Mouse (Mus musculus): ENCODE measurements around the gene Dio1. TPM values are rescaled to one million over a fixed set of nuclear protein-coding genes. Genes with fewer than 3 reads are reported as not detected.
A peak's percentile ranks its signal among the peaks of the same experiment; 100 is the strongest.

Dio1 gene
- total RNA-seq (2014; rRNA removed) = not detected in 2 replicates
- polyA plus RNA-seq (2015; fragmentation: Nextera tagmentation; extraction: Ambion mirVana) = not detected in 2 replicates

- Histone ChIP-seq H3K9me3 (ENCODE audit: low read length) (no peaks in the 10 kb centered on the region), H3K4me2 (ENCODE audit: low read depth) (no peak within 1 kb of the TSS), H3K4me1 (ENCODE audit: insufficient read depth) (no peaks in the 10 kb centered on the region), H3K27me3 (ENCODE audit: insufficient read depth, low read length) (no peaks in the 10 kb centered on the region), H3K36me3 (ENCODE audit: insufficient read depth) (no peaks in the 10 kb centered on the region), H3K27ac (ENCODE audit: low read depth, low read length) (no peak within 1 kb of the TSS), H3K9ac (no peak within 1 kb of the TSS), H3K4me3 (ENCODE audit: low read depth, low read length) (no peak within 1 kb of the TSS)
- no peak for ATAC-seq
- DNase-seq = no peak
- no peak for TF ChIP-seq CTCF (IDR thresholded peaks at IDR 0.05; ENCODE audit: low read depth)
- 51% methylated on average over 6 of the region's 6 CpGs for WGBS
Measured at GRCm38 (mm10) chr4:107306966-107307365, at the start of gene Dio1. Gene Dio1, minus strand, starts transcription at chr4:107307169.

DNA sequence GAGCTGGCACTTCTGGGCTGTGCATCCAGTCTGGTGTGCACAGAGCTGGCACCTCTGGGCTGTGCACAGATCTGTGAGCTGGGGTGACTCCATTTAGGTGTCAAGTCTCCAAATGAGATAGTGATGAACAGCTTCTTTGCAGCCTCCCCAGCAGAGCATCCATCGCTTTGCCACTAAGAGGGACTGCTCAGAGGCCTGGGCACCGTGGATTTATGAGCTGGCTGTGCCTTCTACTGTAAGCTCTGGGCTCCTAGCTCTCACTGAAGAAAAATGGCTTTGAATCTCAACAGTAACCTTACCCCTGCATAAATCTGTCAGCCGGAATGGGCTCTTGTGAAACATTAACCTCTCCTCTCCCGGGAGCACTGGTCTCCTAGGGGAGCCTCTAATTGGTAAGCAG, 47.6 kb upstream of the Dio1 start:
- Histone ChIP-seq H3K27me3 (ENCODE audit: insufficient read depth, low read length) (no peaks in the 10 kb centered on the region), H3K4me3 (ENCODE audit: low read depth, low read length) (no peak overlapping the region), H3K27ac (ENCODE audit: low read depth, low read length) (no peak overlapping the region), H3K9ac (no peak overlapping the region), H3K4me2 (ENCODE audit: low read depth) (no peak overlapping the region), H3K9me3 (ENCODE audit: low read length) (no peaks in the 10 kb centered on the region), H3K36me3 (ENCODE audit: insufficient read depth) (peaks cover 9% of the 10 kb centered on the region; the same call in 1 of the 2 replicates), H3K4me1 (ENCODE audit: insufficient read depth) (no peaks in the 10 kb centered on the region)
- WGBS = 58% methylated on average over 4 of the region's 4 CpGs
- no peak for DNase-seq
- no peak for ATAC-seq
- TF ChIP-seq CTCF (IDR thresholded peaks at IDR 0.05; ENCODE audit: low read depth) = no peak

DNA sequence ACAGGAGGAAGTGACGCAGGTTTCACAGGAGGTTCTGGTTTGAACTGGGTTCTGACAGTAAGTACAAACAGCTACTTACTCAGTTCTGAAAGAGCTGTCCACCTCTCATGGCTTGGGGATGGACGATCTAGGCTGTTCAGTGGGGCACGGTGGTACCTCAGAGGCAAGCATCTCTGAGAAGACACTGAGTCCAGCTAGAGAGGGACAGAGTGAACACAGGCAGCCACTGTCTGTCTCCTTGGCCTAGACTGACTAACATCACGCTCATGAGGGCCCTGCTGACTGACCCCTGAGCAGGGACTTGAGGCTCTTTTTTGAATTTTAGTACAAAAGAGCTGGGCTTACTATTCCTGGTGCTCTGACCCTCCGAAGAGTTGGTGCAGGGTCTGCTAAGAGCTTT, 47.2 kb upstream of the Dio1 start:
- no peak for ATAC-seq
- no peaks in the 10 kb centered on the region for H3K9me3 ChIP-seq (ENCODE audit: low read length)
- TF ChIP-seq CTCF (IDR thresholded peaks at IDR 0.05; ENCODE audit: low read depth) = no peak
- no peaks in the 10 kb centered on the region for H3K27me3 ChIP-seq (ENCODE audit: insufficient read depth, low read length)
- H3K36me3 ChIP-seq (ENCODE audit: insufficient read depth) = peaks cover 8% of the 10 kb centered on the region; the same call in 1 of the 2 replicates
- no peak for DNase-seq
- no peak overlapping the region for H3K4me2 ChIP-seq (ENCODE audit: low read depth)
- H3K4me1 ChIP-seq (ENCODE audit: insufficient read depth) = no peaks in the 10 kb centered on the region
- no peak overlapping the region for H3K9ac ChIP-seq
- WGBS = 89% methylated on average over 5 of the region's 5 CpGs
- no peak overlapping the region for H3K27ac ChIP-seq (ENCODE audit: low read depth, low read length)
- no peak overlapping the region for H3K4me3 ChIP-seq (ENCODE audit: low read depth, low read length)

- H3K9ac ChIP-seq = no peak overlapping the region
- H3K4me3 ChIP-seq (ENCODE audit: low read depth, low read length) = no peak overlapping the region
- H3K36me3 ChIP-seq (ENCODE audit: insufficient read depth) = peaks cover 8% of the 10 kb centered on the region; the same call in 1 of the 2 replicates
- no peak overlapping the region for H3K27ac ChIP-seq (ENCODE audit: low read depth, low read length)
- WGBS = 78% methylated on average over 3 of the region's 3 CpGs
- no peak overlapping the region for H3K4me2 ChIP-seq (ENCODE audit: low read depth)
- no peak for ATAC-seq
- no peaks in the 10 kb centered on the region for H3K27me3 ChIP-seq (ENCODE audit: insufficient read depth, low read length)
- no peaks in the 10 kb centered on the region for H3K4me1 ChIP-seq (ENCODE audit: insufficient read depth)
- no peaks in the 10 kb centered on the region for H3K9me3 ChIP-seq (ENCODE audit: low read length)
- no peak for TF ChIP-seq CTCF (IDR thresholded peaks at IDR 0.05; ENCODE audit: low read depth)
- no peak for DNase-seq
Measured at GRCm38 (mm10) chr4:107353612-107354011, 46.6 kb upstream of the Dio1 start.

DNA sequence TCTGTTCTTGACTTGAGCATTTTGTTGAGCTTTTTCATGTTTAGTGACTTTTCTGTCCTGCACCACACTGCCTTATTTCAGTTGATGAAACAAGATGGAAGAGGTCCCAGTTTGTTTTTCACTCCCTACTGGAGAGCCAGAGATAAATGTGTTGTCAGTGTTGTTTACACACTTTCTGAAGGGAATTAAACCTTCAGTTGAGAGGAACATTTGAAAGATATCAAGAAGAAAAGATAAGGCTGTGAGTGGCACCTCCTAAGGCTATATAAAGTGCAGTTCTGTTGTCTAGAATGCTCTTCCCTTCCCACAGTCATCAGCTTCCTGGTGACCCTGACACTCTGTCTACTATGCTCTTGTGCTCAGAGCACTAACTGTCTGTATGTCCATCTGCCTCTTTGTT, 44.4 kb upstream of the Dio1 start:
- no peaks in the 10 kb centered on the region for H3K9me3 ChIP-seq (ENCODE audit: low read length)
- H3K27me3 ChIP-seq (ENCODE audit: insufficient read depth, low read length) = no peaks in the 10 kb centered on the region
- ATAC-seq (no peak), DNase-seq (no peak)
- no peak overlapping the region for H3K27ac ChIP-seq (ENCODE audit: low read depth, low read length)
- no peak overlapping the region for H3K4me2 ChIP-seq (ENCODE audit: low read depth)
- H3K9ac ChIP-seq = no peak overlapping the region
- TF ChIP-seq CTCF (IDR thresholded peaks at IDR 0.05; ENCODE audit: low read depth) = no peak
- peaks cover 7% of the 10 kb centered on the region for H3K36me3 ChIP-seq (ENCODE audit: insufficient read depth)
- no peak overlapping the region for H3K4me3 ChIP-seq (ENCODE audit: low read depth, low read length)
- H3K4me1 ChIP-seq (ENCODE audit: insufficient read depth) = no peaks in the 10 kb centered on the region

GRCm38 (mm10) chr4:107349311-107350008, 42.5 kb upstream of the Dio1 start:
- no peak overlapping the region for H3K9ac ChIP-seq
- H3K4me1 ChIP-seq (ENCODE audit: insufficient read depth) = no peaks in the 10 kb centered on the region
- peak; percentile 80 for TF ChIP-seq CTCF (IDR thresholded peaks at IDR 0.05; ENCODE audit: low read depth)
- H3K27me3 ChIP-seq (ENCODE audit: insufficient read depth, low read length) = no peaks in the 10 kb centered on the region
- no peak overlapping the region for H3K4me2 ChIP-seq (ENCODE audit: low read depth)
- no peak overlapping the region for H3K4me3 ChIP-seq (ENCODE audit: low read depth, low read length)
- no peaks in the 10 kb centered on the region for H3K9me3 ChIP-seq (ENCODE audit: low read length)
- ATAC-seq (peak; percentile 85), DNase-seq (peak; percentile 72)
- WGBS = 76% methylated on average over 8 of the region's 8 CpGs
- H3K36me3 ChIP-seq (ENCODE audit: insufficient read depth) = peaks cover 16% of the 10 kb centered on the region
- H3K27ac ChIP-seq (ENCODE audit: low read depth, low read length) = no peak overlapping the region

DNA sequence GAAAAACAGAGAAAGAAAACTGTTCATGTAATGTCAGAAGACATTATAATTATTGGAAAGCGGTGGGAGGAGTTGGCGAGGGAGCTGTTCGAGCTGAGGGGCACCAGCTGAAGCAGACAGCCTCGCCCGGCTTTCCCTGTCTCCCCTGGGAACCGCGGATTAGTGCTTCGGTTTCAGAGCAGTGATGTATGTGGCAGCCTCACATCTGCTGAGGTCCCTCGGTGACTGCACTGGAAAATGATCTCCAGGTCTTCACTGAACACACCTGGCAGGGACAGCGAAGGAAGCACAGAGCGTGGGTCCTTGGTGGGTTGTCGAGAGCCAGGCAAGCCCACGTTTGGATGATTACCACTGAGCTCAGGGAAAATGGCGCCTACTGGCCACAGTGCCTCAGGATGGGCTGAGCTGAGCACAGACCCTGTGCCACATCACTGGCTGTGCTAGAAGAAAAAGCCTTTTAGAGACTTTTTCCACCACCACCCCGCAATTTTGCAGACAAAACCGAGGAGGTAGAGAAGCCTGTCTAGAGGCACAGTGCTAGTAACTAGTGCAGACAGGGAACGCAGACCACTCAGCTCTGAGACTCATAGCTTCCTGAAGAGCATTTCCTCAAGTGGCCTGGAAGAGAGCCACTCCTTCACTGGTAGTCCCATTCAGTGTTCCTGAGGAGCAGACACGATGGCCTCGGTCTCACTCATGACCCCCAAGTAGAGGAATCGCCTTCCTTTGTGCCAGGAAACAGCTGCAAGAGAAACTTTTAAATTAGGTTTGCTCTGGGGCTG, 41.8 kb upstream of the Dio1 start:
- TF ChIP-seq CTCF (IDR thresholded peaks at IDR 0.05; ENCODE audit: low read depth) = no peak
- H3K4me3 ChIP-seq (ENCODE audit: low read depth, low read length) = no peak overlapping the region
- peaks cover 16% of the 10 kb centered on the region for H3K36me3 ChIP-seq (ENCODE audit: insufficient read depth)
- H3K9ac ChIP-seq = no peak overlapping the region
- DNase-seq (peak; percentile 5), ATAC-seq (no peak; the same call in 1 of the 2 replicates)
- H3K4me2 ChIP-seq (ENCODE audit: low read depth) = no peak overlapping the region
- H3K4me1 ChIP-seq (ENCODE audit: insufficient read depth) = no peaks in the 10 kb centered on the region
- WGBS = 77% methylated on average over 20 of the region's 20 CpGs
- H3K27ac ChIP-seq (ENCODE audit: low read depth, low read length) = no peak overlapping the region
- H3K9me3 ChIP-seq (ENCODE audit: low read length) = no peaks in the 10 kb centered on the region
- no peaks in the 10 kb centered on the region for H3K27me3 ChIP-seq (ENCODE audit: insufficient read depth, low read length)

All from forebrain, postnatal 0 days (tissue).